Mouse (Mus musculus): ENCODE data around the gene Tbl3. TPM values are rescaled to one million over a fixed set of nuclear protein-coding genes. Genes with fewer than 3 reads are reported as not detected.

Gene Tbl3
- polyA plus RNA-seq (2012; rRNA removed), result 46.1 and 51.7 TPM in 2 replicates

DNA sequence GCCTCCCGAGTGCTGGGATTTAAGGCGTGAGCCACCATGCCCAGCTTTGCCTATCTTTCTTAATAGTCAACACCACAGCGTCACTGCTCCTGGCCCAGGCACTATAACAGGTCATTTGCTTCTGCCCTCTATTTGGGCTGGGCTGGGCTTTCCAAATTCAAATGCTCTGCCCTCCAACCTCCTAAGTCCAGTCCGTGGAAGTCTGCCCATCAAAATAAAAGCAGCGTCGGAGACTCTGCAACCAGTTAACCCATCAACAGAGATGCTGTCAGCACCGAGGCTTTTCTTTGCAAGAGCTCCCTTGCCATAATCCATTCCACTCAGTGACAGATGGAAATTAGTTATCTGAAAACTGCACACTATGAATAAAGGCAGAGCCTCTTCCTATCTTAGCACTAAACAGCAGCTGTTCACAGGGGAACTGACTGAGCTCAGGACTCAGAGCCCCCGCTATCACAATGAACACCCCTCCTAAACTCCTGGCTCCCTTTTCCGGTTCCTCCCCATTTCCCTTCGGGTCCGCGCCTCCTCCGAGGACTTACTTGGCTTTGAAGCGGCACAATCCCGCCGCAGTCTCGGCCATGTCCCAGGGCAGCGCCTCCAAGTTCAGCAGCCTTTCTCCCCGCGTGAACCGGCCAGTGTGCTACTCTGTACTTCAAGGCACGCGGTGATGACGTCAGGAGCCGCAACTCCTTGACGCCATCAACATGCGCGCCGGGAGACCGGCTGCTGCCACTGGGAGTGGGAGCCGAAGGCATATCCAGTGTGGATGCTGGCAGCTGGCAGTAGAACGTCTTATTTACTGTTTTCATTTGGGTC lies at the start of gene Tbl3:
Gene Tbl3, minus strand, starts transcription at position 679 of the 819 bp plus-strand sequence.
- WGBS, result under 1% methylated on average over 32 of the region's 32 CpGs
- DNase-seq (ENCODE audit: low read depth, low spot score), result no peak

DNA sequence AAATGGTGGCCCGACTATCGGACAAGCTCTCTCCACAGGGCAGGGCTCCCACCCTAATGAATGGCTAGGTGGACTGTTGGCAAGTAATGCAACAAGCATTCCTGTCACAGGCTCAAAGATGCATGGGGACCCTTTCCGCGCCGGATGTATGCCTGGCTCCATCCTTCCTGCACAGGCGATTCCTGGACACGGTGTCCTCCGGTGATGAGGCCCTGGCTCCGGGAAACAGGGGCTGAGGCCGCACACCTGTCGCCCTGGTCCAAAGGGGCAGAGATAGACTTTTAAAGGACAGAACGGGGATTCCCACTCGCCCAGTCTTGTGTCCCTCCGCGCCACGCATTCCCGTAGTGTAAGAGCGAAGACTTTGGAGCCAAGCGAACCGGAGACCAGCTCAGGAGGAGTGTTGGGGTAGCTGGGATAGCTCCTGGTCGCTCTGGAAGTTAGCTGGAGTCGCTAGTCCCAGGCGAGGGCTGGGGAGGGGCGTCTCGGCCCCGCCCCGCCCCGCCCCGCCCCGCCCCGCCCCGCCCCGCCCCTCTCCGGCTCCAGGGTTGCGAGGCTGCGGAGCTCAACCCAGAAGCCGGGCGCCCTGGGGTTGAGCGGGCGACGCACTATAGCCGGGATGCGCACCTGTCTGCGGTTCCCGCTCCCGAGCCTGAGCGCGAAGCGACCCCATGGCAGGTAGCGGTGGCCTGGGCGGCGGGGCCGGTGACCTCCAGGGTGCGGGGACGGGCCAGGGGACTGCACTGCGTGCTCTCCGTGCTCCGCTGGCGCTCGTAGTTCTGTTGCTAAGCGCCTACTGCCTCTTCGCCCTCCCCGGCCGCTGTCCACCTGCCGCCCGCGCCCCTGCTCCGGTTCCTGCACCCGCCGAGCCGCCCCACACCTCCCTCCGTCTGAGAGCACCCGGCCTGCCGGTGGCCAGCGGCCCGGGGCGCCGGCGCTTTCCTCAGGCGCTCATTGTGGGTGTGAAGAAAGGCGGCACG lies 45.2 kb upstream of the Tbl3 start, which contains the start of gene Hs3st6:
Gene Hs3st6, plus strand, starts transcription at position 574 of the 980 bp plus-strand sequence.
- 1% methylated on average over 80 of the region's 82 CpGs for whole genome bisulfite sequencing
- DNase-seq (ENCODE audit: low read depth, low spot score), result no peak

DNA sequence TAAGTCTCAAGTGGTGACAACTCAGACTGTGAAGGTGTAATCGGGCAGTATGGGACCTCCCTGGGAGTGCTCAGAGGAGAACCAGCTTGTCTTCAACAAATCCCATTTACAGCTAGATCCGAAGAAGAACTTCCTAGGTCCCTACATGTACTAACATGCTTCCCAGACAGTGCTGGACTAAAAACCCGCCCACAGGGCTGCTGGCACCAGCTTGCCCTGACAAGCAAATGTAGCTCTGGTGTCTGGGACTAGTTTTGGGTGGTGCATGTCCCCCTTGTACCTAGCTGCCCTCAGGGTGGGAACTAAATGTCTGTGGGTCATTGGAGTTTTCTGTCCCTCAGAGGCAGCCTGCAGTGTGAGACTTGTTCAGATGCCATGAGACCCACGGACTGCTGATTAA lies 44.1 kb upstream of the Tbl3 start:
- DNase-seq (ENCODE audit: low read depth, low spot score), result no peak
- WGBS, result 25% methylated on average over 4 of the region's 4 CpGs

DNA sequence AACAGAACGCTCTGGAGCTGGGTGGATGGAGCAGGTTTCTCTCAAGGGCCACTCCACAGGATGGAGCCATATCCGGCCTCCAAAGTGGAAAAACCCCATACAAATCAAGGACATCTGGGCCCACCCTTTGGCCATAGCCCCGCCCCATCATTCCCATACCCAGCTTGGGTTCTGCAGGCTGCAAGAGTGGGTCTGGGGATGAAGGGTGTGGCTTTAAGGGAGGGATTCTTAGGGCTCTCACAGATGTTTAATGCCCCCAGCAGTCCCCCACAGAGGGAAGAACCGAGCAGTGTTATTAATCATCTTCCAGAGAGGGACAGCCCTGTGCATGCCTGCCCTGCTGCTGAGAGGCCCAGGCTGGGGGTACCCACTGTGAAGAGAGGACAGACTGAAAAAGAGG lies 39.5 kb upstream of the Tbl3 start:
- WGBS, result 60% methylated on average over 4 of the region's 4 CpGs
- DNase-seq (ENCODE audit: low read depth, low spot score), result no peak

DNA sequence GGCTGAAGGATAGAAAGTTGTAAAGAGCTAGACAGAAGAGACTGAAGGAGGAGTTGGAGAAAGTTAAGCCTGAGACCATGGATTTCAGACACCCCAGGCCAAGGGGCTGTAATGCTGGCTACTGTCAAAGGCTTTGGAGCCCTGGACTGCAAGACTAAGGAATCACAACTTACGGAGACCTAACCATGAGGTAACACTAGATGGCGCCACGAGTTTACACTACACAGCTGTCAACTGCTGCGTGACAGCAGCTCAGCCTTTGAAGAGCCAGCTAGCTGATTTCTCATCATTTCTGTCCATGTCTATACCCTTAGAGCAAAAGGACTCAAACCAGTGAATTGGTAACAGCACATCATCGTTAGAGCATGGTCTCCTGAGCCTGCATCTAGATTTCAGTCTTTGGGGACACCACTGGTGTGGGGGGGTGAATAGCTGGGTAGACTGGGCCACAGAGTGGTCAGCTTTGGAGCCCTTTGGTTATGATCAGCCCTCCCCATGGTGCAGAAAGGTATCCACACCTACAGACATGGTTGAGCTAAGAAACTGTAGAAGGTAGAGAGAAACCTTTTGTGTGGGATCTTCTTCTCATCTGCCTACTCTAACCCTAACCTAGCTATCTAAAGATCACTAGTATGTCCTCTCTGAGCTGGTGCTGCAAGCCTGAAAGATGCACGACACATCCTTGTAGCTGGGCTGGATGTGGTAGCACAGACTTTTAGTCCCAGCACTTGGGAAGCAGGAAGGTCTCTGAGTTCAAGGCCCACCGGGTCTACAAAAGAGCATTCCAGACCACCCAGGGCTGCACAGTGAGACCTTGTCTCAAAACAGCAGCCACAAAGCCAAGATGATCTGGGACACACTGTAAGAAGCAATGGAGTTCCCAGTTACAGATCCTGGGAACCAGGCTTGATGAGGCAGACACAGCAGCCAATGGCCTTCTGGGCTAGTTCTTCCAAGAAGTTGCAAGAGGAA lies 38.4 kb upstream of the Tbl3 start:
- DNase-seq (ENCODE audit: low read depth, low spot score), result peak; percentile 69
- WGBS, result 22% methylated on average over 7 of the region's 7 CpGs

DNA sequence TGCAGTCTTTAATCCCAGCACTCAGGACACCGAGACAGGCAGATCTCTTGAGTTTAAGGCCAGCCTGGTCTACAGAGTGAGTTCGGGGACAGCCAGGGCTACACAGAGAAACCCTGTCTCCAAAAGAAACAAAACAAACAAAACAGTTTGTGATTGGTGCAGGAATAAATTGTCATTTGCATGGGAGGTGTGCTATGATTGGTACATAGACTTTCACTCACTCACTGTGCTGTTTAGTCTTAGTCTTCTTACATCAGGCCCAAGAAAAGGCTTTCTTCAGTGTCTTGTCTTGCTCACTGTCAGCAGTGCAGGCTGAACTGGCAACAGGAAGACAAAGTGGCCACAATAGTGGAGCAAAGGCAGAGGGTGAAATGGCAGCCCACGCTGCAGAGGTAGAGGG lies 36.9 kb upstream of the Tbl3 start:
- no peak for DNase-seq (ENCODE audit: low read depth, low spot score)

GRCm38 (mm10) chr17:24743896-24744295 lies 36.4 kb upstream of the Tbl3 start:
- WGBS, result 75% methylated on average over 5 of the region's 5 CpGs
- no peak for DNase-seq (ENCODE audit: low read depth, low spot score)

More for the DNA sequence above, 36.9 kb upstream of the Tbl3 start:
- 82% methylated on average over 3 of the region's 3 CpGs for WGBS

DNA sequence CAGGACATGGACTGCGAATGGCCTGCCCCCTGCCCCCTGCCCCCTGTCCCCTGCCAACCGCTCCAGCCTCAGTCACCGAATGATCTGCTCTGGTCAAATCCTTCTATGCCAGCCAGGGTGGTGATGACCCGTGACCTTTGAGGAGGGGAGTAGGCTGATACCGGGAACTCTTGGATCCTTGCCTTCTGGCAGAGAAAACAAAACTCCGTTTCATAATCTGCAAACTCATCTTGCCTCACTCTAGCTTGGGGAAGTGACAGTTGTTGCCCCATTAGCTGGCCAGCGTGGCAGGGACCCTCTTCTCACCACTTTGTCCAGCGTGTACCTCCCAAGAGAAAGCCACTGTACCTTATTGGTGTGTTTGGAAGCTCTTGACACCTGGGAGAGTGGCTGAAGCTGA lies 34.8 kb upstream of the Tbl3 start:
- WGBS, result 59% methylated on average over 8 of the region's 8 CpGs
- DNase-seq (ENCODE audit: low read depth, low spot score), result no peak

GRCm38 (mm10) chr17:24739926-24740325 lies 32.5 kb upstream of the Tbl3 start:
- no peak for DNase-seq (ENCODE audit: low read depth, low spot score)
- WGBS, result 37% methylated on average over 8 of the region's 8 CpGs

DNA sequence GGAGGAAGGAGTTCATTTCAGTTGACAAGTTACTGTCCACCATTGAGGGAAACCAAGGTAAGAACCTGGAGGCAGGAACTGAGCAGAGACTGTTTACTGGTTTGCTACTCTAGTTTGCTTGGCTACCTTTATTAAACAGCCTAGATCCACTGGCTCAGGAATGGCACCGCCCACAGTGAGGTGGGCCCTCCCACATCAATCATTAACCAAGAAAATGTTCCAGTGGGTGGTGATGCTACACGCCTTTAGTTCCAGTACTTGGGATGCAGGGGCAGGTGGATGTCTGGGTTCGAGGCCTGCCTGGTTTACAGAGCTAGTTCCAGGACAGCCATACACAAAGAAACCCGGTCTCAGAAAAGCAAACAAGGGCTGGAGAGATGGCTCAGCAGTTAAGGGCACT lies 30.8 kb upstream of the Tbl3 start:
- WGBS, result 33% methylated on average over 4 of the region's 4 CpGs
- peak; percentile 63 for DNase-seq (ENCODE audit: low read depth, low spot score)

DNA sequence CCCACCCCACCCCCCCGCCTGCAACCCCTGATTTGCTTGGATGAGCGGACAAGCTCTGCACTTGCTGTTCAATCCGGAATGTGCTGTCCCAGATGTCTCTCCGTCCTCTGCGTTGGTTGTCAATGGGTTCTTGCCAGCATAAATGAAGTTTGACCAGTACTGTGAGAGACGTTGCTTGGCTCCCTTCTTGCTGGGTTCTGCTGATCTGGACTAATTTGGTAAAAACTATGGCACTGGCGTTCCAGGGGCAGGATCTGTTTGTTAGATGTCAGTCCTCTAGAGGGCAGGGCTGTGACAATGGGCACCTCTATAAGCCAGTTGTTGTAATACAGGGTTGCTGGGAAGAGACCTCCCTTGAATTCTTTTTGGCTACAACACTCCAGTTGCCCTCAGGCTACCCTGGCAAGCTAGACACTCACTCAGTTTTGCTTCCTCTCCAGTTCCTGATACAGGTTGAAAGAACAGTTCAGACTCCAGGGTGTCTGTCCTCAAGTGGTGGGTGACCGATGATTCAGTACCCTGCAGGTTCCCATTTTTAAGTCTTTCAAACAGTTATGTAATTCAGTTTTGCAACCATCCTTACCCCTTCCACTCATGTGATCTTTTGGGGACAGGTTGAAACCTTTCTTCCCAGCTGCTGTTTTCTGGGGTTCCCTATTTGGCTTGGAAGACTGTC lies 29.8 kb upstream of the Tbl3 start:
- DNase-seq (ENCODE audit: low read depth, low spot score), result no peak
- WGBS, result 13% methylated on average over 8 of the region's 8 CpGs

DNA sequence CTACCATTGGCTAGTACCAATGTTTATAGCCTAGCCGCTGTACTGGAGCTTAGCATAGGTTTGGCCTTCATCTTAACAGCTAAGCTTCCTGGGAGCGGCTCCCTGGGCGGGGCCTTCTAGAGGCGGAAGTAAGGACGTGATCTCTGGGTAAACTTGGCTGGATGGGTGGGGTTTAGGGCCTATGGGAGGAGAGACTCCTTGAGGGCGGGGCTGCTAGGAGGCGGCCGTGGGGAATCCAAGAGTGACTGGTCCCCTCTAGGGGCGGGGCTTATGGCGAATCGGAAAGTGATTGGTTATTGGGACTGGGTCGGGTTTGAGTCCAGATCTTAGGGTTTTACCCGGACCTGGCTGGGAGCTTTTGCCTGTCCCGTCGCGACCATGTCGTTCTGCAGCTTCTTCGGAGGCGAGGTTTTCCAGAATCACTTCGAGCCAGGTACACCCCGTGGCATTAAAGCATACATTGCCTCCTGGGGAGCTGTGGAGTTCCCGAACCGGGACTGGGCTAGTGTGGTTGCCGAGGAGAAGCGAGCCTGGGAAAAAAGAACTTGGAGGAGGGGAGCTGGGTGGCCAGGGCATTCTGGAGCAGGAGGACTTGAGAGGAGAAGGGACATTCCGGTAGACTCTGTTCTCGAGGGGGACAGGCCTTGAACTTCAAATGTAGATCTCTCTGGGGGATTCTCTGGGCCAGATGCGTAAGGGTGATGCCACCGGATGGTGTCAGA lies 29.0 kb upstream of the Tbl3 start, which contains the start of gene Msrb1:
Gene Msrb1, plus strand, starts transcription at position 313 of the 722 bp plus-strand sequence.
- 2% methylated on average over 29 of the region's 29 CpGs for WGBS
- peak; percentile 100 for DNase-seq (ENCODE audit: low read depth, low spot score)

GRCm38 (mm10) chr17:24735446-24735845 lies 28.0 kb upstream of the Tbl3 start:
- WGBS, result 90% methylated on average over 7 of the region's 7 CpGs
- no peak for DNase-seq (ENCODE audit: low read depth, low spot score)

- WGBS, result 82% methylated on average over 1 of the region's 1 CpGs
Observed at GRCm38 (mm10) chr17:24734513-24734912, 27.1 kb upstream of the Tbl3 start.

DNA sequence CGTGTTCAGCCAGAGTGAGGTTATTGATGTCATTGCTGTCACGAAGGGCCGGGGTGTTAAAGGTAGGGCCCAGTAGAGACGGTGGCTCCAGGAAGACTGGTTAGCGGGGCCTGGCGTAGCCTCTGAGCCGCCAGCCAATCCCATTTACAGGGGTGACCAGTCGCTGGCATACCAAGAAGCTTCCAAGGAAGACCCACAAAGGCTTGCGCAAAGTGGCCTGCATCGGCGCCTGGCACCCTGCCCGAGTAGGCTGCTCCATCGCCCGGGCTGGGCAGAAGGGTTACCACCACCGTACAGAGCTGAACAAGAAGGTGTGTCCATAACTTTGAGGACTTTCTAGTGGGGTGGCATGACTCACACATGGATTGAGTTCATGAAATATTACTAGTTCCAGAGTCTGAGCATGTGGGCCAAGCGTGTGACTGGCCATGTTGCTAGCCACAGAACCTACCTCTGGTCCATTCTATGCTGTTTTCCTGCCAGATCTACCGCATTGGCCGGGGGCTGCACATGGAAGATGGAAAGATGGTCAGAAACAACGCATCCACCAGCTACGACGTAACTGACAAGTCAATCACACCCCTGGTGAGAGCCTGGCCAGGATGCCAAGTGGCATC lies 26.1 kb upstream of the Tbl3 start:
- no peak for DNase-seq (ENCODE audit: low read depth, low spot score)
- 88% methylated on average over 21 of the region's 21 CpGs for WGBS

More at GRCm38 (mm10) chr17:24734513-24734912, 27.1 kb upstream of the Tbl3 start:
- DNase-seq (ENCODE audit: low read depth, low spot score), result no peak

DNA sequence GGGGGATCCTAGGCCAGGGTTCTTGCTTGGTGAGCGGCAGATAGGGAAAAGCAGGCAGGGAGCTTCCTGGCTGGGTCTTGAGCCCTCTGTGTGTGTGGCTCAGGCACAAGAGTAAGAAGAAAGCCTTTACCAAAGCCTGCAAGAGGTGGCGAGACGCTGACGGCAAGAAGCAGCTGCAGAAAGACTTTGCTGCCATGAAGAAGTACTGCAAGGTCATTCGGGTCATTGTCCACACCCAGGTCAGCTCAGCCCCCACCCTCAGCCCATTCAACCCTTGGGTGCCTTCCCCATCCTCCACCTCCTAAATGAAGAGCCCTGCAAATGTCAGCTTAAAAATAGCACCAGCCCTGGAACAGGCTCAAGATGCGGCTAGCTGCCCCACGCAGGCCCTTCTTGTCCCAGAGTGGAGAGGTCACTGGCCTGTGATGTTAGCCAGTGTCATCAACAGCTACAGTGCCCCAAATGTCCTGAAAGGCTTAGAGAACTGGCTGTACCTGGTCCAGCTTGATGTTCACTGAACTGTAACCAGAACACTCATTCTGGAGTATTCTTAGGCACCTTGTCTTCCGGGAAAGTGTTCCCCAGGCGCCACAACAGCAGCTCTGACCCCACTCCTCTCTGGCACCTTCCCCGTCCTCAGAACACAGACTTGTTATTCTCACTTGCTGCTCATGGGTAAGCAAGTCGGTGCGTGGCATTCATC lies 24.9 kb upstream of the Tbl3 start:
- 83% methylated on average over 12 of the region's 12 CpGs for WGBS
- no peak for DNase-seq (ENCODE audit: low read depth, low spot score)

DNA sequence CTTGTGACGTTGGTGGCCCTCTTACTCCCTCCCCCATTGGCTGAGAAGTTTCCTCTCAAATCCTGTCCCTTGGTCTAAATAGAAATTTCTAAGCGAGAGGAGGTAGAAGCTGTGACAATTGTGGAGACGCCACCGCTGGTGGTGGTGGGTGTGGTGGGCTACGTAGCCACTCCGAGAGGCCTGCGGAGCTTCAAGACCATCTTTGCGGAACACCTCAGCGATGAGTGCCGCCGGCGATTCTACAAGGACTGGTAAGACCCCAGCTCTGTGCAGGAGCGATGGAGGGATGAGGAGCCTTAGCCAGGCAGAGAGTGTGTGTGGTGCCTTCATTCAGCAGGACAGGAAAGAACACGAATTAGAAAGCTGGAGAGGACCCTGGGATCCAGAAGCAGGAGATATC lies 23.3 kb upstream of the Tbl3 start:
- no peak for DNase-seq (ENCODE audit: low read depth, low spot score)
- WGBS, result 81% methylated on average over 14 of the region's 14 CpGs
